Mouse (Mus musculus) embryonic facial prominence, embryonic 10.5 days (tissue): ENCODE measurements at regions not wholly inside any gene's neighbourhood (a gene's known extent, or its start where the extent isn't known, plus 50 kb on each side); places are given as distances from the start of the nearest gene placed in this dataset.

ENCODE experiments used
- DNase-seq: peaks from one replicate; pipeline ENCODE4 v3.0.0-alpha.2; 2017; ENCODE audit warnings: low spot score
- H3K27ac ChIP-seq: fragments of 300-500 bp; sonication (generic); replicated peaks from 2 replicates; pipeline ENCODE4 v1.5.1; 2016; ENCODE audit warnings: mild to moderate bottlenecking
- H3K27me3 ChIP-seq: fragments of 300-500 bp; sonication (generic); replicated peaks from 2 replicates; pipeline ENCODE4 v1.6.1; 2016; ENCODE audit warnings: low read depth, mild to moderate bottlenecking; ENCODE audit not compliant: poor library complexity, severe bottlenecking
- H3K36me3 ChIP-seq: fragments of 300-500 bp; sonication (generic); replicated peaks from 2 replicates; pipeline ENCODE4 v1.6.1; 2016; ENCODE audit warnings: mild to moderate bottlenecking, moderate library complexity
- H3K4me1 ChIP-seq: fragments of 300-500 bp; sonication (generic); 2 replicates; pipeline ENCODE4 v1.6.1; 2016
- H3K4me3 ChIP-seq: fragments of 300-500 bp; sonication (generic); 2 replicates; pipeline ENCODE4 v1.5.1; 2016; ENCODE audit warnings: mild to moderate bottlenecking, moderate library complexity
- H3K9me3 ChIP-seq: fragments of 300-500 bp; sonication (generic); 2 replicates; pipeline ENCODE4 v1.6.1; 2016; ENCODE audit warnings: mild to moderate bottlenecking
- WGBS: fragments of 180-500 bp; shearing (Covaris S2); methylation state at CpG from one replicate; pipeline ENCODE4 v1.1.7; 2016; 5-methylcytosine and 5-hydroxymethylcytosine counted together

GRCm38 (mm10) chr16:76216184-76216583 lies 157.4 kb downstream of the Nrip1 start:
- no peaks in the 10 kb centered on the region for H3K9me3 ChIP-seq
- peaks cover 12% of the 10 kb centered on the region for H3K4me1 ChIP-seq
- H3K27me3 ChIP-seq: no peaks in the 10 kb centered on the region
- no peak for DNase-seq
- peak overlapping the region; percentile 36; the same call in 1 of the 2 replicates for H3K27ac ChIP-seq
- H3K36me3 ChIP-seq: no peaks in the 10 kb centered on the region
- H3K4me3 ChIP-seq: no peak overlapping the region
- 44% methylated on average over 9 of the region's 9 CpGs for WGBS

DNA sequence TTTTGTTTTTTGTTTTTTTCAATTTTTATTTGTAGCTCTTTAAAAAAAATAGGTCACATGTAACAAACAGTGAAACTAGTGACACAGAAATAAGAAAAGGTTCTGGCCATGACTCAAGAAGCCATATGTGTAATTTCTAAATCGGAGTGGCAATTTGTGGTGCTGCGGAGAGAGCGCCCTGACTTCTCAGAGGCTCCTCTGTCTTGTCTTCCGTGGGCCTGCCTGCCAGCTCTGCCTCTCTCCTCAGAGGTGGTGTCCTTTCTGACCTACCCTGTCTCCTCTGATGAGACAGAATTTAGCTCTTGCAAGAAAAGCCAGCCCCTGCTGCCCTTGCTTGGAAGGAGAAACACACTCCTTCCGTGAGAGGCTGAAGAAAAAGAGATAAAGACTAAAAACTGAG lies 158.1 kb downstream of the Nrip1 start:
- Histone ChIP-seq H3K9me3 (no peaks in the 10 kb centered on the region), H3K27me3 (no peaks in the 10 kb centered on the region), H3K36me3 (no peaks in the 10 kb centered on the region), H3K4me3 (no peak overlapping the region), H3K4me1 (peaks cover 12% of the 10 kb centered on the region), H3K27ac (0 out of 2 replicates have a peak overlapping the region, but pooled peaks have one; percentile 51)
- WGBS: 64% methylated on average over 5 of the region's 5 CpGs
- DNase-seq: no peak

- no peak overlapping the region for H3K27ac ChIP-seq
- no peak overlapping the region for H3K4me3 ChIP-seq
- peaks cover 8% of the 10 kb centered on the region for H3K4me1 ChIP-seq
- 50% methylated on average over 11 of the region's 11 CpGs for WGBS
- H3K36me3 ChIP-seq: no peaks in the 10 kb centered on the region
- DNase-seq: peak; percentile 46
- no peaks in the 10 kb centered on the region for H3K27me3 ChIP-seq
- no peaks in the 10 kb centered on the region for H3K9me3 ChIP-seq
These were observed 171.7 kb downstream of the Nrip1 start for GRCm38 (mm10) chr16:76201773-76202571.

DNA sequence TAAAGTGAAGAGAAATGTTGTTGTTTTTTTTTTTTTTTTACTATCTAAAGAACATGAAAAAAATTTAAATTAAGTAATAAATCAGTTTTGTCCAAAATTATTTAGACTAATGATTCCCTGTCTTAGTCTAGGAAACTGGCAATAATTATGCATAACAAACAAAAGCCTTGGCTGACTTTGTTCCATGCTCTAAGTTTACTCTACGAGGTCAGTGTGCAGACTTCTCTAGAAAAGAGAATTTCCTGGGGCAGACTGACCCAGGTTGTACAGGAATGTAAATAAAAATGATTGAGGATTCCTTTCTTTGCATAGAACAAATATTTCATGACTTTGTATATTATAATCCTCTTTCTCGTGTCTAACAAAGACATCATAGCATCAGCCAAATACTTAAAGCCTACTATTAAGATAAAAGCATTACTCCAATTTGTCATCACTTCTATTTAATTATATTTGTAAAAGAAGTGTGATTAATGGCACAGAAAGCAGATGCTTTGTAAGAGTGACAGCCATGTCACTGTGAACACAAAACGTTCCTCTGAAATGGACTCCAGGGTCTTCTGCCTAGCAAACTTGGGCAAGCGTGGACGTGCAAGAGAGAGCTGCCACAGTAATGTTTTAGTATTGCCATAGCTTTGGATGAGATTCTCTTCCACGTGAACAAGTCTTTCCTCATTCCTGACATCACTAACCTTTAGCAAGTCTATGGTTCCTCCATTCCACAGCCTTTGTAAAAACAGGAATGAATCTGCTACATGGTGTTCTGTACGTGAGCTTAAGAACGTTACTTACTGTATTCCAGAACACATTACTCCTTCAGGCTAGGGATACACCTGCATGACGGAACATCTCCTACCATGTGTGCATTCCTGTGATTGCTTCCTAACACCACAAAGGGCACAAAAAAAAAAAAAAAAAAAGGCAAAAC lies 172.6 kb downstream of the Nrip1 start:
- Histone ChIP-seq H3K9me3 (no peaks in the 10 kb centered on the region), H3K4me1 (peaks cover 8% of the 10 kb centered on the region), H3K27ac (no peak overlapping the region), H3K36me3 (no peaks in the 10 kb centered on the region), H3K4me3 (no peak overlapping the region), H3K27me3 (no peaks in the 10 kb centered on the region)
- DNase-seq: no peak
- 75% methylated on average over 9 of the region's 9 CpGs for WGBS

GRCm38 (mm10) chr16:76200268-76200667 lies 173.4 kb downstream of the Nrip1 start:
- no peak overlapping the region for H3K4me3 ChIP-seq
- peak; percentile 58 for DNase-seq
- H3K36me3 ChIP-seq: no peaks in the 10 kb centered on the region
- H3K4me1 ChIP-seq: peaks cover 8% of the 10 kb centered on the region
- WGBS: 81% methylated on average over 3 of the region's 3 CpGs
- H3K27me3 ChIP-seq: no peaks in the 10 kb centered on the region
- no peak overlapping the region for H3K27ac ChIP-seq
- no peaks in the 10 kb centered on the region for H3K9me3 ChIP-seq

- H3K36me3 ChIP-seq: no peaks in the 10 kb centered on the region
- 61% methylated on average over 3 of the region's 3 CpGs for WGBS
These were observed 174.6 kb downstream of the Nrip1 start for GRCm38 (mm10) chr16:76199006-76199405.

DNA sequence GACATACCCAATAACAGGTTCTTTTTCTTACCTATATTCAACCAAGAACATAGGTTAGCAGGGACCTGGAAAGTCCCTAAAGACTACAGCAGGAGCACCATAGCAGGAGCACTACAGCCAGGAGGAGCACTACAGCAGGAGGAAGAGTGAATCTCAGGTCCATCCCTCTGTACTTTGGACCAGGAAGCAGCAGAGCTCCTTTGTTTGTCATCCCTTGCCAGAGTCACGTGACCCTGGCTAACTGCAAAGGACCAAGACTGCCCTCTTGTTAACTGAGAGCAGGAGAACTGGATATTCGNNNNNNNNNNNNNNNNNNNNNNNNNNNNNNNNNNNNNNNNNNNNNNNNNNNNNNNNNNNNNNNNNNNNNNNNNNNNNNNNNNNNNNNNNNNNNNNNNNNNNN lies 172.2 kb upstream of the Samsn1 start:
- H3K4me3 ChIP-seq: no peak overlapping the region
- no peaks in the 10 kb centered on the region for H3K27me3 ChIP-seq
- 74% methylated on average over 2 of the region's 2 CpGs for WGBS
- H3K27ac ChIP-seq: no peak overlapping the region
- 0 out of 2 replicates have a peak, but pooled peaks cover 2% of the 10 kb centered on the region for H3K9me3 ChIP-seq
- no peaks in the 10 kb centered on the region for H3K4me1 ChIP-seq
- DNase-seq: no peak
- H3K36me3 ChIP-seq: no peaks in the 10 kb centered on the region

More at GRCm38 (mm10) chr16:76199006-76199405, 174.6 kb downstream of the Nrip1 start:
- no peak for DNase-seq
- H3K9me3 ChIP-seq: no peaks in the 10 kb centered on the region
- no peak overlapping the region for H3K4me3 ChIP-seq
- no peaks in the 10 kb centered on the region for H3K27me3 ChIP-seq
- H3K4me1 ChIP-seq: peaks cover 8% of the 10 kb centered on the region
- no peak overlapping the region for H3K27ac ChIP-seq

GRCm38 (mm10) chr16:76191135-76191534 lies 169.1 kb upstream of the Samsn1 start:
- 96% methylated on average over 10 of the region's 10 CpGs for WGBS
- DNase-seq: no peak
- no peaks in the 10 kb centered on the region for H3K27me3 ChIP-seq
- H3K9me3 ChIP-seq: 0 out of 2 replicates have a peak, but pooled peaks cover 2% of the 10 kb centered on the region
- H3K27ac ChIP-seq: no peak overlapping the region
- no peaks in the 10 kb centered on the region for H3K36me3 ChIP-seq
- no peaks in the 10 kb centered on the region for H3K4me1 ChIP-seq
- H3K4me3 ChIP-seq: no peak overlapping the region

- WGBS: 73% methylated on average over 2 of the region's 2 CpGs
- Histone ChIP-seq H3K4me3 (no peak overlapping the region), H3K36me3 (no peaks in the 10 kb centered on the region), H3K9me3 (no peaks in the 10 kb centered on the region), H3K27ac (no peak overlapping the region), H3K4me1 (peaks cover 4% of the 10 kb centered on the region; the same call in 1 of the 2 replicates), H3K27me3 (no peaks in the 10 kb centered on the region)
- DNase-seq: no peak
These were observed 161.5 kb upstream of the Samsn1 start for GRCm38 (mm10) chr16:76183556-76183955.

- H3K9me3 ChIP-seq: no peaks in the 10 kb centered on the region
- H3K27me3 ChIP-seq: no peaks in the 10 kb centered on the region
- WGBS: 13% methylated on average over 3 of the region's 3 CpGs
- peak; percentile 46 for DNase-seq
- no peak overlapping the region for H3K27ac ChIP-seq
- peaks cover 4% of the 10 kb centered on the region; the same call in 1 of the 2 replicates for H3K4me1 ChIP-seq
- no peak overlapping the region for H3K4me3 ChIP-seq
- H3K36me3 ChIP-seq: no peaks in the 10 kb centered on the region
These were observed 161.0 kb upstream of the Samsn1 start for GRCm38 (mm10) chr16:76183105-76183504.

DNA sequence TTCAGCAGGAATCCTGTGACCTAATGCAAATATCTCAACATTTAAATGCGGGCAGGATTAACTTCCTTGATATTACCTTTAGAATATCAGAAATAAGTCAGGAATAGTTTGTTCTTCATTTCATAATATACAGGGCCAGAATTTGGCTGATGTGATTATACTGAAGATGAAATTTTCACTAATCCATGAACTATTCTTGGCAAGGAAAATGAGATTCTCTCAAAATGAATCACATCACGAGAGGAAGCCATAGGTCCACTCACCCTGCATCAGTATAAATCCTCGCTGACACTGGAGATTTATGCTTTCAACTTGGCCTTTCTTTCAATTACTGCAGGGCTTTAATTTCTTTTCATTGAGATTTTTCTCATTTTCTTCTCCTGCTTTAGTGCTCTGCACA lies 159.5 kb upstream of the Samsn1 start:
- H3K27ac ChIP-seq: no peak overlapping the region
- DNase-seq: no peak
- H3K27me3 ChIP-seq: no peaks in the 10 kb centered on the region
- 90% methylated on average over 3 of the region's 3 CpGs for WGBS
- no peaks in the 10 kb centered on the region for H3K9me3 ChIP-seq
- H3K4me1 ChIP-seq: peaks cover 4% of the 10 kb centered on the region; the same call in 1 of the 2 replicates
- H3K36me3 ChIP-seq: no peaks in the 10 kb centered on the region
- no peak overlapping the region for H3K4me3 ChIP-seq

DNA sequence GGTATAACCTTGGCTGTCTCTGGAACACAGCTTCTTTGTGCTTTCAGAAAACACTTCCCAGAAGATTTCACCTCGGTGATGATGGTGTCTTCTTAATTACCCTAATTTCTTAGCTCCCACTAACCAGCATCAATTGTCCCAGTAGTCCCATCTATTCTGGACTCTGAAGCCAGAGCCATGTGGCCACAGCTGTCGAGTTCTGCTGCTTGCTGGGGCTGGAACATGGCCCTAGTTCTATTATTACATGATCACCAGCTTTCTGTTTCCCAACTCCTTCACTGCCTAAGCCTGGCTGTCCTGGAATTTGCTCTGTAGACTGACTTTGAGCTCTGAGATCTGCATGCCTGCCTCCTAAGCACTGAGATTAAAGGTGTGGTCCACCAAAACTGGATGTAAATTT lies 145.6 kb upstream of the Samsn1 start:
- H3K27ac ChIP-seq: no peak overlapping the region

More for the DNA sequence above, 145.6 kb upstream of the Samsn1 start:
- no peak for DNase-seq
- no peaks in the 10 kb centered on the region for H3K27me3 ChIP-seq
- 73% methylated on average over 2 of the region's 2 CpGs for WGBS
- no peaks in the 10 kb centered on the region for H3K36me3 ChIP-seq
- no peaks in the 10 kb centered on the region for H3K4me1 ChIP-seq
- H3K4me3 ChIP-seq: no peak overlapping the region
- no peaks in the 10 kb centered on the region for H3K9me3 ChIP-seq
